Mouse (Mus musculus) heart, embryonic 12.5 days (tissue): ENCODE measurements around the gene Atad2b. TPM values are rescaled to one million over a fixed set of nuclear protein-coding genes. Genes with fewer than 3 reads are reported as not detected.

ENCODE experiments used
- ATAC-seq: fragments of 200-750 bp; cut with Nextera tagmentation; 2 replicates; pipeline ENCODE4 v1.8.0; 2017; ENCODE audit warnings: moderate TSS enrichment, moderate library complexity; ENCODE audit not compliant: insufficient number of reproducible peaks, low FRiP score
- H3K27ac ChIP-seq: fragments of 300-500 bp; sonication (generic); 2 replicates; pipeline ENCODE4 v1.5.1; 2016; ENCODE audit warnings: mild to moderate bottlenecking, moderate library complexity; ENCODE audit not compliant: poor library complexity, severe bottlenecking
- H3K27me3 ChIP-seq: fragments of 300-500 bp; sonication (generic); replicated peaks from 2 replicates; pipeline ENCODE4 v1.6.1; 2016; ENCODE audit warnings: mild to moderate bottlenecking, moderate library complexity
- H3K36me3 ChIP-seq: fragments of 300-500 bp; sonication (generic); 2 replicates; pipeline ENCODE4 v1.6.1; 2016; ENCODE audit warnings: mild to moderate bottlenecking, moderate library complexity
- H3K4me1 ChIP-seq: fragments of 300-500 bp; sonication (generic); replicated peaks from 2 replicates; pipeline ENCODE4 v1.6.1; 2016; ENCODE audit warnings: mild to moderate bottlenecking
- H3K4me2 ChIP-seq: fragments of 300-500 bp; sonication (generic); 2 replicates; pipeline ENCODE4 v1.6.1; 2016; ENCODE audit warnings: mild to moderate bottlenecking, moderate library complexity
- H3K4me3 ChIP-seq: fragments of 300-500 bp; sonication (generic); 2 replicates; pipeline ENCODE4 v1.5.1; 2016; ENCODE audit warnings: mild to moderate bottlenecking
- H3K9ac ChIP-seq: fragments of 300-500 bp; sonication (generic); 2 replicates; pipeline ENCODE4 v1.6.1; 2016; ENCODE audit warnings: mild to moderate bottlenecking, moderate library complexity
- H3K9me3 ChIP-seq: fragments of 300-500 bp; sonication (generic); replicated peaks from 2 replicates; pipeline ENCODE4 v1.6.1; 2016; ENCODE audit warnings: mild to moderate bottlenecking, moderate library complexity
- WGBS: fragments of 180-500 bp; shearing (Covaris S2); methylation state at CpG from one replicate; pipeline ENCODE4 v1.1.7; 2016; 5-methylcytosine and 5-hydroxymethylcytosine counted together
- polyA plus RNA-seq: library from polyadenylated mRNA; unstranded; fragments of >200 nt; fragmentation: Nextera tagmentation; extraction: Ambion mirVana; gene quantifications from 2 replicates; pipeline ENCODE4 v1.2.1, GENCODE M21; 2016

Gene Atad2b
- polyA plus RNA-seq, 1 experiment from 2014 or later = 13.0 TPM

GRCm38 (mm10) chr12:5081480-5081879 lies 164.3 kb downstream of the Atad2b start:
- Histone ChIP-seq H3K4me3 (no peak overlapping the region), H3K36me3 (no peaks in the 10 kb centered on the region), H3K27ac (no peak overlapping the region), H3K9ac (no peak overlapping the region), H3K27me3 (no peaks in the 10 kb centered on the region), H3K4me1 (no peaks in the 10 kb centered on the region), H3K9me3 (0 out of 2 replicates have a peak, but pooled peaks cover 4% of the 10 kb centered on the region), H3K4me2 (no peak overlapping the region)
- WGBS = 88% methylated on average over 4 of the region's 4 CpGs
- no peak for ATAC-seq

GRCm38 (mm10) chr12:5084714-5085113 lies 167.6 kb downstream of the Atad2b start:
- H3K4me2 ChIP-seq = no peak overlapping the region
- H3K27me3 ChIP-seq = no peaks in the 10 kb centered on the region
- no peak overlapping the region for H3K27ac ChIP-seq
- 90% methylated on average over 5 of the region's 5 CpGs for WGBS
- peaks cover 15% of the 10 kb centered on the region for H3K4me1 ChIP-seq
- ATAC-seq = no peak
- H3K4me3 ChIP-seq = no peak overlapping the region
- no peak overlapping the region for H3K9ac ChIP-seq
- 0 out of 2 replicates have a peak, but pooled peaks cover 4% of the 10 kb centered on the region for H3K9me3 ChIP-seq
- H3K36me3 ChIP-seq = no peaks in the 10 kb centered on the region

GRCm38 (mm10) chr12:5087787-5088519 lies 170.8 kb downstream of the Atad2b start:
- 34% methylated on average over 10 of the region's 10 CpGs for WGBS
- H3K4me1 ChIP-seq = peaks cover 15% of the 10 kb centered on the region
- no peak overlapping the region for H3K9ac ChIP-seq
- no peak overlapping the region for H3K27ac ChIP-seq
- H3K4me3 ChIP-seq = no peak overlapping the region
- H3K27me3 ChIP-seq = no peaks in the 10 kb centered on the region
- H3K9me3 ChIP-seq = no peaks in the 10 kb centered on the region
- peak overlapping the region; percentile 22; the same call in 1 of the 2 replicates for H3K4me2 ChIP-seq
- ATAC-seq = no peak; the same call in 1 of the 2 replicates
- H3K36me3 ChIP-seq = no peaks in the 10 kb centered on the region

- H3K4me3 ChIP-seq = no peak overlapping the region
- ATAC-seq = no peak
- WGBS = 21% methylated on average over 1 of the region's 1 CpGs
These were observed 171.5 kb downstream of the Atad2b start for GRCm38 (mm10) chr12:5088639-5089038.

More at GRCm38 (mm10) chr12:5088639-5089038, 171.5 kb downstream of the Atad2b start:
- no peaks in the 10 kb centered on the region for H3K27me3 ChIP-seq
- H3K27ac ChIP-seq = no peak overlapping the region
- H3K9ac ChIP-seq = no peak overlapping the region
- H3K9me3 ChIP-seq = no peaks in the 10 kb centered on the region
- H3K4me1 ChIP-seq = peaks cover 15% of the 10 kb centered on the region
- H3K4me2 ChIP-seq = no peak overlapping the region
- no peaks in the 10 kb centered on the region for H3K36me3 ChIP-seq

Other genes with a start within 250 kb of the Atad2b start
- 0.20 and 0.21 TPM in 2 replicates for gene Fam228a, start 178.9 kb upstream of the Atad2b start, polyA plus RNA-seq
- 1.9 and 2.3 TPM in 2 replicates for gene Pfn4, start 148.3 kb upstream of the Atad2b start, polyA plus RNA-seq
- gene Fam228b, start 148.1 kb upstream of the Atad2b start, polyA plus RNA-seq = 2.0 and 2.6 TPM in 2 replicates
- 140 and 160 TPM in 2 replicates for gene Sf3b6, start 99.8 kb upstream of the Atad2b start, polyA plus RNA-seq
- gene Fkbp1b, start 75.8 kb upstream of the Atad2b start, polyA plus RNA-seq = 6.9 and 10.7 TPM in 2 replicates
- gene Wdcp, start 74.0 kb upstream of the Atad2b start, polyA plus RNA-seq = 14.4 and 14.7 TPM in 2 replicates
- gene Mfsd2b, start 43.0 kb upstream of the Atad2b start, polyA plus RNA-seq = 7.2 TPM in 2 replicates
- 36.0 and 38.2 TPM in 2 replicates for gene Ubxn2a, start 9.6 kb upstream of the Atad2b start, polyA plus RNA-seq